Mouse (Mus musculus) liver, postnatal 0 days (tissue): ENCODE results near the gene Ankrd22. TPM values are rescaled to one million over a fixed set of nuclear protein-coding genes. Genes with fewer than 3 reads are reported as not detected.

ENCODE experiments used
- ATAC-seq: fragments of 200-750 bp; cut with Nextera tagmentation; 2 replicates; pipeline ENCODE4 v1.8.0; 2017; ENCODE audit warnings: mild to moderate bottlenecking, moderate library complexity
- DNase-seq: peaks from one replicate; pipeline ENCODE4 v3.0.0-alpha.2; 2016
- H3K27ac ChIP-seq: fragments of 300-500 bp; sonication (generic); 2 replicates; pipeline ENCODE4 v1.5.1; 2014; ENCODE audit warnings: antibody characterized with exemption, moderate library complexity, mild to moderate bottlenecking, low read depth
- H3K27me3 ChIP-seq: fragments of 300-500 bp; sonication (generic); 2 replicates; pipeline ENCODE4 v1.6.1; 2014; ENCODE audit warnings: low read length, control low read depth, mixed read lengths; ENCODE audit not compliant: insufficient read depth
- H3K36me3 ChIP-seq: fragments of 300-500 bp; sonication (generic); replicated peaks from 2 replicates; pipeline ENCODE4 v1.6.1; 2014; ENCODE audit warnings: mild to moderate bottlenecking, control low read depth, low read length, moderate library complexity, mixed read lengths; ENCODE audit not compliant: insufficient read depth
- H3K4me1 ChIP-seq: fragments of 300-500 bp; sonication (generic); 2 replicates; pipeline ENCODE4 v1.6.1; 2014; ENCODE audit warnings: antibody characterized with exemption, mild to moderate bottlenecking, control low read depth; ENCODE audit not compliant: insufficient read depth
- H3K4me2 ChIP-seq: fragments of 300-500 bp; sonication (generic); 2 replicates; pipeline ENCODE4 v1.6.1; 2014; ENCODE audit warnings: low read depth, mild to moderate bottlenecking, low read length, moderate library complexity, mixed read lengths
- H3K4me3 ChIP-seq: fragments of 300-500 bp; sonication (generic); 2 replicates; pipeline ENCODE4 v1.5.1; 2014; ENCODE audit warnings: low read depth, low read length
- H3K9ac ChIP-seq: fragments of 300-500 bp; sonication (generic); replicated peaks from 2 replicates; pipeline ENCODE4 v1.6.1; 2014; ENCODE audit warnings: mild to moderate bottlenecking, moderate library complexity
- H3K9me3 ChIP-seq: fragments of 300-500 bp; sonication (generic); 2 replicates; pipeline ENCODE4 v1.6.1; 2016; ENCODE audit warnings: mild to moderate bottlenecking, control low read depth, low read length, mixed read lengths
- CTCF ChIP-seq: sonication (generic); IDR thresholded peaks from 2 replicates; pipeline ENCODE4 v1.5.1; 2016; ENCODE audit warnings: antibody characterized with exemption, low read depth
- EP300 ChIP-seq: IDR thresholded peaks from 2 replicates; pipeline ENCODE4 v1.6.1; 2016; ENCODE audit warnings: antibody characterized with exemption, low read depth, mild to moderate bottlenecking
- WGBS: fragments of 180-500 bp; shearing (Covaris S2); extraction: QIAGEN DNeasy Blood & Tissue Kit; methylation state at CpG from one replicate; pipeline ENCODE4 v1.1.7; 2014; ENCODE audit not compliant: insufficient replicate concordance; 5-methylcytosine and 5-hydroxymethylcytosine counted together
- polyA plus RNA-seq: library from polyadenylated mRNA; unstranded; fragments of >200 nt; fragmentation: Nextera tagmentation; extraction: Ambion mirVana; gene quantifications from 2 replicates; pipeline ENCODE4 v1.2.1, GENCODE M21; 2015

Ankrd22 gene
- polyA plus RNA-seq, 1 experiment from 2014 or later: 0.80 TPM

- Histone ChIP-seq H3K4me3 (no peak overlapping the region), H3K9me3 (no peaks in the 10 kb centered on the region), H3K4me1 (peaks cover 3% of the 10 kb centered on the region; the same call in 1 of the 2 replicates), H3K36me3 (no peaks in the 10 kb centered on the region), H3K4me2 (no peak overlapping the region), H3K27ac (no peak overlapping the region; the same call in 1 of the 2 replicates), H3K27me3 (no peaks in the 10 kb centered on the region), H3K9ac (no peak overlapping the region)
- TF ChIP-seq EP300 (no peak), CTCF (no peak)
- DNase-seq: no peak
- no peak for ATAC-seq
Measured at GRCm38 (mm10) chr19:34169121-34169520, 3.3 kb upstream of the Ankrd22 start.

- H3K27ac ChIP-seq: peak overlapping the region; percentile 66; the same call in 1 of the 2 replicates
- no peaks in the 10 kb centered on the region for H3K36me3 ChIP-seq
- ATAC-seq: no peak
- peaks cover 3% of the 10 kb centered on the region for H3K4me1 ChIP-seq
- TF ChIP-seq CTCF (no peak), EP300 (no peak)
- H3K4me2 ChIP-seq: peak overlapping the region; percentile 15
- DNase-seq: peak; percentile 14
- H3K9me3 ChIP-seq: no peaks in the 10 kb centered on the region
- no peak overlapping the region for H3K4me3 ChIP-seq
- WGBS: 30% methylated on average over 7 of the region's 7 CpGs
- H3K27me3 ChIP-seq: no peaks in the 10 kb centered on the region
- no peak overlapping the region for H3K9ac ChIP-seq
Measured at GRCm38 (mm10) chr19:34167896-34168661, 2.2 kb upstream of the Ankrd22 start.

GRCm38 (mm10) chr19:34166386-34166785 lies 533 bp upstream of the Ankrd22 start:
- DNase-seq (no peak), ATAC-seq (no peak)
- H3K27ac ChIP-seq: no peak overlapping the region
- no peak overlapping the region for H3K4me3 ChIP-seq
- WGBS: 81% methylated on average over 4 of the region's 4 CpGs
- no peak overlapping the region for H3K9ac ChIP-seq
- no peak for TF ChIP-seq CTCF
- no peak for TF ChIP-seq EP300
- no peaks in the 10 kb centered on the region for H3K27me3 ChIP-seq
- no peaks in the 10 kb centered on the region for H3K36me3 ChIP-seq
- H3K4me1 ChIP-seq: peaks cover 7% of the 10 kb centered on the region
- no peaks in the 10 kb centered on the region for H3K9me3 ChIP-seq
- no peak overlapping the region for H3K4me2 ChIP-seq

GRCm38 (mm10) chr19:34162693-34163092 lies 3.2 kb downstream of the Ankrd22 start:
- no peak overlapping the region for H3K4me2 ChIP-seq
- no peaks in the 10 kb centered on the region for H3K36me3 ChIP-seq
- no peak overlapping the region for H3K4me3 ChIP-seq
- WGBS: 65% methylated on average over 5 of the region's 5 CpGs
- no peak for ATAC-seq
- H3K9me3 ChIP-seq: no peaks in the 10 kb centered on the region
- H3K4me1 ChIP-seq: peaks cover 7% of the 10 kb centered on the region; the same call in 1 of the 2 replicates
- TF ChIP-seq EP300 (no peak), CTCF (no peak)
- H3K9ac ChIP-seq: no peak overlapping the region
- no peaks in the 10 kb centered on the region for H3K27me3 ChIP-seq
- no peak for DNase-seq
- H3K27ac ChIP-seq: no peak overlapping the region

GRCm38 (mm10) chr19:34153263-34154144 lies 12.3 kb downstream of the Ankrd22 start:
- no peaks in the 10 kb centered on the region for H3K9me3 ChIP-seq
- DNase-seq: no peak
- no peaks in the 10 kb centered on the region for H3K27me3 ChIP-seq
- no peak overlapping the region for H3K27ac ChIP-seq
- H3K4me3 ChIP-seq: no peak overlapping the region
- WGBS: 70% methylated on average over 6 of the region's 6 CpGs
- no peak overlapping the region for H3K9ac ChIP-seq
- no peak for ATAC-seq
- H3K36me3 ChIP-seq: no peaks in the 10 kb centered on the region
- no peak for TF ChIP-seq EP300
- TF ChIP-seq CTCF: no peak
- no peaks in the 10 kb centered on the region for H3K4me1 ChIP-seq
- H3K4me2 ChIP-seq: no peak overlapping the region

GRCm38 (mm10) chr19:34151909-34152308 lies 13.9 kb downstream of the Ankrd22 start:
- no peaks in the 10 kb centered on the region for H3K36me3 ChIP-seq
- H3K4me3 ChIP-seq: no peak overlapping the region
- H3K9me3 ChIP-seq: no peaks in the 10 kb centered on the region
- no peaks in the 10 kb centered on the region for H3K4me1 ChIP-seq
- ATAC-seq (no peak), DNase-seq (no peak)
- H3K27me3 ChIP-seq: no peaks in the 10 kb centered on the region
- WGBS: 64% methylated on average over 1 of the region's 1 CpGs
- no peak overlapping the region for H3K27ac ChIP-seq
- TF ChIP-seq CTCF: peak; percentile 78
- no peak for TF ChIP-seq EP300
- H3K9ac ChIP-seq: no peak overlapping the region
- no peak overlapping the region for H3K4me2 ChIP-seq
